Mouse (Mus musculus): Measurements from ENCODE around the gene Zg16. TPM values are rescaled to one million over a fixed set of nuclear protein-coding genes. Genes with fewer than 3 reads are reported as not detected.

The Zg16 gene
- polyA plus RNA-seq, 1 experiment from 2014 or later: not detected

DNA sequence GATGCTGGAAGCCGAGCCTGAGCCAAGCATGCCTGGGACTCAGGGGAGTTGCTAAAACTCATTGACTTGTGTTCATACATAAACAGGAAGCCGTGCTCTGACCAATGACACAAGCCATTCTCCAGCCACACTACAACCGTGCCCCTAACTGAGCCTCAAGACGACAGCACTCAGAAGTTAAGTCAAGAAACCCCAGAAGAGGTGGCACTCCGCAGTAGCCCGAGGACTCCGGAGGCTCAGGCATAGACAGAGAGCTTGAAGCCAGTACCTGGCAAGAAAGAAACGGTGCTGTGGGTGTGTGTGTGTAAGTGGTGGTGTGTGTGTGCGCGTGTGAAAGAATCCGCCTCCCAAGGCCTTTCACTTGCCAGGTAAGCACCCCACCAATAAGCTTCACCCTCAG, 27.8 kb upstream of the Zg16 start:
- no peak overlapping the region for H3K4me3 ChIP-seq
- H3K27me3 ChIP-seq: peaks cover 17% of the 10 kb centered on the region
- no peak overlapping the region for H3K9ac ChIP-seq
- no peak for ATAC-seq (ENCODE audit: low FRiP score)
- H3K27ac ChIP-seq: no peak overlapping the region
- 83% methylated on average over 11 of the region's 11 CpGs for WGBS
- 0 out of 2 replicates have a peak, but pooled peaks cover 8% of the 10 kb centered on the region for H3K4me1 ChIP-seq (replicated peaks)
- no peaks in the 10 kb centered on the region for H3K9me3 ChIP-seq
- H3K4me2 ChIP-seq: no peak overlapping the region
- H3K36me3 ChIP-seq: no peaks in the 10 kb centered on the region

DNA sequence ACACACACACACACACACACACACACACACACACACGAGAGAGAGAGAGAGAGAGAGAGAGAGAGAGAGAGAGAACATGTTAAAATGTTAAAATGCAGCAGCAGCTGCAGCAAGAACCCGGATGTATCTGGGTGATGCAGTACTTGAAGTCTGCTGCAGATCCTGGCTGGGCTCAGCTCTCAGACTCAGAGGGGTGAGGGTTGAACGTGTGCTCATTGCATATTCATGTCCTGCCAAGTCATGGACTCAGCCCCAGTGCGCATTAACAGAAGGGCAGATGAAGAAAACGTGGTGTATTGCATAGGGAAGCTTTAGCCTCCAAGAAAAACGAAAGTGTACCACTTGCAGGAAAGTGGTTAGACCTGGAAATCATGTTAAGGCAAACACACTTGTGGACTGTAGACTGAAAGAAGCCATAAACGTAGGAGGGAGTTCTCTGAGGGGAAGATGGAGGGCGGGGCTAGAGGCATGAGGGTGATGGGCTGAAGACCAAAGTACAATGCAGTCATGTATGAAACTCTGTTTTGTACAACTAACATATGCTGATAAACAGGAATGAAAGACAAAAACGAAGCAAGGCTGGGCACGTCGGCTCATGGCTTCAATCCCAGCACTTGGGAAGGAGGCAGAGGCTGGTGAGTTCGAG, 26.6 kb upstream of the Zg16 start:
- Histone ChIP-seq H3K9ac (no peak overlapping the region), H3K27me3 (0 out of 2 replicates have a peak, but pooled peaks cover 5% of the 10 kb centered on the region), H3K4me2 (no peak overlapping the region), H3K36me3 (no peaks in the 10 kb centered on the region), H3K4me3 (no peak overlapping the region), H3K27ac (no peak overlapping the region), H3K9me3 (no peaks in the 10 kb centered on the region), H3K4me1 (replicated peaks) (0 out of 2 replicates have a peak, but pooled peaks cover 8% of the 10 kb centered on the region)
- no peak for ATAC-seq (ENCODE audit: low FRiP score)
- WGBS: 57% methylated on average over 12 of the region's 12 CpGs

DNA sequence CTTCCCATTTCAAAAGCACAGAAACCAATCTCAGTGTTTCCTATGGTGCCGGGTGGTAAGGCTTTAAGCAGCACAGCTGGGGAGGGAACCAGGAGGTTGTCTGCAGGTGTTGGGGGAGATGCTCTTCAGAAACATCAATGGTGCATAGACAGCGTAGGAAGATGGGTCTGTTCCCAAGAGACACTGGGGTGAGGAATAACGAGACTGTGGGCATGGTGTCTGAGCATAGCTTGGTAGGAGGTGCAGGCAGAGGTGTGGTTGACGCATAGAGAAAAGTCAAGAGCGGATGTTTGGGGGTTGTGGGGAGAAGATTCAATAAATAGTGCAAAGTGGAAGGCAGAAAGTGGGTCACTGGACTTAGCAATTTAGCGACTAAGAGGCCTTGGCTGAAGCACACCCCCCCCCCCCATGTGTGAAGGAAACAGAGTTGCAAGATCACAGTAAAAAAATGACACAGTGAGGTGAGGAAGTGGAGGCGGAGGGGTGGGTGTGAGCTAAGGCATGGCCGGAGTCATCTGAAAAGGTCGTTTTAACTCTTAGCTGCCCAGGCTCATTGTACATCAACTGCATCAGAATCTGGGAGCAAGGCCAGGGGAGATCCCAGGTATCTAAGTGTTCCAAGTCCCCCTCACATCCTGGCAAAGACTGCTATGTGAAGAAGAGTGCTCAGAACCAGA, 25.9 kb upstream of the Zg16 start:
- Histone ChIP-seq H3K4me2 (no peak overlapping the region), H3K4me3 (no peak overlapping the region), H3K9me3 (no peaks in the 10 kb centered on the region), H3K27me3 (0 out of 2 replicates have a peak, but pooled peaks cover 5% of the 10 kb centered on the region), H3K9ac (no peak overlapping the region), H3K27ac (no peak overlapping the region), H3K4me1 (replicated peaks) (0 out of 2 replicates have a peak, but pooled peaks cover 6% of the 10 kb centered on the region), H3K36me3 (no peaks in the 10 kb centered on the region)
- no peak for ATAC-seq (ENCODE audit: low FRiP score)
- 57% methylated on average over 9 of the region's 9 CpGs for WGBS

DNA sequence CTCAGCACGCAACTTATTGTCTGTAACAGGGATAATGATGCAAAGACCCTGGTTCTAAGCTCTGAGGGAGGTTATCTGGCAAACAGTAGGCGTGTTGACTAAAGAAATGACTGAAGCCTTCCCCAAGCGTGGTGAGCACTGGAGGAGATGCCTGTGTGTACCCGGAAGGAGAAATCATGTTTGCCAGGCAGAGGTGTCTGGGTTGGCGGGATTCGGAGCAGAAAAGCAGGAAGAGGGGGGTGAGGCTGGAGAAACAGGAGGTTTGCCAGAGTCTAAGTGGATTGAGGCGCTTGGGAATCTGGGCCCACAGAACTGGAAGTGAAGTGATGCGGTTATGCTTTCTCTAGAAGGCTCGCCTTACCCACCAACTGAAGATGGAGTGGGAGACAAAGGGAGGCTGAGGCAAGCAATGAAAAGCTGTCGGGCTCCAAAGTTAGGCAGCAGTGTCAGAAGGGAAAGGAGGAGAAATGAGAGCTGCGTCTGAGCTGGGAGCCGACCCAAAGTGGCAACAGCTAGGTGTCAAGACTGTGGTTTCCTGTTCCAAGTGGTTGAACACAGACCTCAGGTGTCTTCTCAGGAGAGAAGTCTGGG, 25.2 kb upstream of the Zg16 start:
- Histone ChIP-seq H3K4me2 (no peak overlapping the region), H3K4me1 (replicated peaks) (0 out of 2 replicates have a peak, but pooled peaks cover 4% of the 10 kb centered on the region), H3K9ac (no peak overlapping the region), H3K9me3 (no peaks in the 10 kb centered on the region), H3K27ac (no peak overlapping the region), H3K27me3 (0 out of 2 replicates have a peak, but pooled peaks cover 5% of the 10 kb centered on the region), H3K4me3 (no peak overlapping the region), H3K36me3 (no peaks in the 10 kb centered on the region)
- 83% methylated on average over 12 of the region's 12 CpGs for WGBS
- ATAC-seq (ENCODE audit: low FRiP score): no peak

DNA sequence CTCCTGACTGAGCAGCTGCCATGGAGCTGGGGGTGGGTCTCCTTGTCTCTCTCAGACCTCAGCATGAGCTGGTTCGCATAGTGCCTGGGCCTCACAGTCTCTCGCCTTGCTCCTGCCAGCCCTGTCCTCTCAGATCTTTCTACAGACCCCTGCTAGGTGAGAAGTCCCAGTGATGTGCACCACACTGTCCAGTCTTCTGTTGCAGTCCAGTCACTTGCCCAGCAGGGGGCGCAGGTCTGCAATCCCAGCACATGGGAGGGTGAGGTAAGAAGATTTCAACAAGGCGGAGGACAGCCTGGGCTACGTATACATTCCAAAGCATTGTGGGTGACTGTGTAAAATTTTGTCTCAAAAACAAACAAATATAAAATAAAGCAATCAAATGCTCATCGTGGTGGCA, 24.3 kb upstream of the Zg16 start:
- no peaks in the 10 kb centered on the region for H3K9me3 ChIP-seq
- 47% methylated on average over 6 of the region's 6 CpGs for WGBS
- no peak overlapping the region for H3K4me2 ChIP-seq
- 0 out of 2 replicates have a peak, but pooled peaks cover 4% of the 10 kb centered on the region for H3K4me1 ChIP-seq (replicated peaks)
- no peak overlapping the region for H3K27ac ChIP-seq
- H3K9ac ChIP-seq: no peak overlapping the region
- no peaks in the 10 kb centered on the region for H3K36me3 ChIP-seq
- 0 out of 2 replicates have a peak, but pooled peaks cover 5% of the 10 kb centered on the region for H3K27me3 ChIP-seq
- no peak overlapping the region for H3K4me3 ChIP-seq
- ATAC-seq (ENCODE audit: low FRiP score): no peak

DNA sequence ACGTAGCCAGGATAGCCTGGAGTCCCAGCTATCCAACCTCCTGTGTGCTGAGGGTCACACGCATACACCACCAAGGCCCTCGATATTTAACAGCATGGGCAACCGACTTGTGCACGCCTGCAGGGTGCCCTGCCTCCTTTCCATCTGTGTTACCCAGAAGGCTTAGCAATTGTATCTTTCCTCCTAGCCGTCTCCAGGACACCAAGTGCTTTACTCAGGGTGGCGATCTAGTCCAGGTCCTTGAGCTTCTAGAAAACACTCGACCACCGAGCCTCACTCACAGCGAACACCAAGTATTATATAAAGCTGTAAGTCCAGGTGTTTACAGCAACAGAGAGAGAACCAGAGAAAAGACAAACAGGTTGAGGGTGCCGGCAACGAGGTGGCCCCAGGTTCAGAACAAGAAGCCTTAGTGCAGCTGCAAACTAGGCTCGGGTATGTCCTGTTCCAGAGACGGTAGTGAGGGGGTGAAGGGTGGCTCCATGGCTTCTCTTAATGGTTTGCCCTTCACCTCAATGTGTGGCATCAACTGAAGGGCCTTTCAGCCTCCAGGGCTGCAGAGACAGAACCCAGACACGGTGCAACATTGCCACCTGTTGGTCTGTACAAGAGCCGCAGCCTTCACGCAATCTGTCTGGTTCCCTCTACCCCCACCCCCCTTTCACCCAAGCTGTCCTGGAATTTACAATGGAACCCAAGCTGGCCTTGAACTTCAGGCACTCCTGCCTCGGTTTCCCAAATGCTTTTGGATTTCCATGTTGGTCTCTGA, 23.3 kb upstream of the Zg16 start:
- H3K27me3 ChIP-seq: no peaks in the 10 kb centered on the region
- ATAC-seq (ENCODE audit: low FRiP score): peak; percentile 46; the same call in 1 of the 2 replicates
- WGBS: 49% methylated on average over 18 of the region's 18 CpGs

DNA sequence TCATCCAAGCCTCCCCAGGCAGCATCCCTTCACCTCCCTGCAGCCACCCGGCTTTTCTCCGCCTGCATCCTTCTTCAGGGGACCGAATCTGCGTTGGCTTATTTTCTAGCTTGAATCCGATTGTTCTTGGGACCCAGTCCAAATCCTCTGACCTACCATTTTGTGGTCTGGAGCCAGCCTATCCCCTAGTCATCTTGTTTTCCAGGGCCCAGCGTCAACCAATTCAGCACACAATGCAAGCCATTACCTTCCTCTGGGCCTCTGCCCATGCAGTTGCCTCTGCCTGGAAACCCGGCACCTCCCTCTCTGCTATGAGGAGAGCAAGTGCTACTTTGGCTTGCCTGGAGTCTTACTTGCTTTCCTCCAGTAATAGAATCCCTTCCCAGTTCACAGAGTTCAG, 18.4 kb upstream of the Zg16 start:
- Histone ChIP-seq H3K27me3 (no peaks in the 10 kb centered on the region), H3K4me1 (replicated peaks) (peaks cover 6% of the 10 kb centered on the region; the same call in 1 of the 2 replicates), H3K36me3 (no peaks in the 10 kb centered on the region), H3K9me3 (no peaks in the 10 kb centered on the region), H3K4me2 (no peak overlapping the region), H3K4me3 (no peak overlapping the region), H3K9ac (0 out of 2 replicates have a peak overlapping the region, but pooled peaks have one; percentile 5), H3K27ac (peak overlapping the region; percentile 48; the same call in 1 of the 2 replicates)
- WGBS: 73% methylated on average over 7 of the region's 7 CpGs
- ATAC-seq (ENCODE audit: low FRiP score): no peak

More for the DNA sequence above, 23.3 kb upstream of the Zg16 start:
- Histone ChIP-seq H3K27ac (no peak overlapping the region), H3K9ac (no peak overlapping the region), H3K4me2 (no peak overlapping the region), H3K4me3 (no peak overlapping the region), H3K36me3 (no peaks in the 10 kb centered on the region), H3K4me1 (replicated peaks) (0 out of 2 replicates have a peak, but pooled peaks cover 4% of the 10 kb centered on the region), H3K9me3 (no peaks in the 10 kb centered on the region)

DNA sequence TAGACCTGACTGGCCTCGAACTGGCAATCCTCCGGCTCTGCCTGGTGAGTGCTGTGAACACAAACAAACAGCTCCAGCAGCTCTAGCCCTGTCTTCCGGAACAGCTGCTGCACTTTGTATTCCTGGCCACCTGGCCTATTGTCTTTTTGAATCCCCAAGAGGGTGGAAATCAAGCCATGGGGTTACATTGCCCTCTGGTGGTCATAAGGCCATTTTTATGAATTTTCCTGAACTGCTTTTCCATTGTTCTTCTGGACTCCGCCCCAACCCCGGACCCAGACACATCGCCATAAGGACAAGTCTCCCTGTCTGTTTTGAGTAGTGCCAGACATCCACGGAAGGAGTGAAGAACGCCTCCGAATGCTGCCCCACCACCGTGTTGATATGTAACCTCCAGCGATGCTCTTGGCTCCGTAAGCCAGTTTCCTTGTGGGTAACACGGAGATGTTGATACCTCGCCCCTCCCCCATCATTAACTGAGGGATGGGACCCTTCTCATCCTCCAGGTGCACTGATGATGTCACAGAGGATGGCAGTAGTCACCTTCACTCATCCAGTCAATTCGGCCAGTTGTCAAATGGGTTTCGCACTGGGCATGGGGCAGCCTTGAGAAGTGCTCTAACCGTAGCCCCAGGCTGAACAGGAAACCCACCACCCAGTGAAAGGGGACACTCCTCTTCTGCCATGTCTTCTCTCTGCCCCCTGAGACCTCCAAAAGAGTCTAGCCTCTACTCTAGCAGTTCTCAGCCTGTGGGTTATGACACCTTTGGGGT, 17.6 kb upstream of the Zg16 start:
- 18% methylated on average over 17 of the region's 17 CpGs for WGBS
- no peaks in the 10 kb centered on the region for H3K36me3 ChIP-seq
- H3K27ac ChIP-seq: peak overlapping the region; percentile 82
- H3K4me1 ChIP-seq (replicated peaks): peaks cover 6% of the 10 kb centered on the region; the same call in 1 of the 2 replicates
- H3K9me3 ChIP-seq: no peaks in the 10 kb centered on the region
- ATAC-seq (ENCODE audit: low FRiP score): peak; percentile 80
- no peaks in the 10 kb centered on the region for H3K27me3 ChIP-seq
- H3K9ac ChIP-seq: peak overlapping the region; percentile 43
- peak overlapping the region; percentile 19 for H3K4me3 ChIP-seq
- peak overlapping the region; percentile 46 for H3K4me2 ChIP-seq

DNA sequence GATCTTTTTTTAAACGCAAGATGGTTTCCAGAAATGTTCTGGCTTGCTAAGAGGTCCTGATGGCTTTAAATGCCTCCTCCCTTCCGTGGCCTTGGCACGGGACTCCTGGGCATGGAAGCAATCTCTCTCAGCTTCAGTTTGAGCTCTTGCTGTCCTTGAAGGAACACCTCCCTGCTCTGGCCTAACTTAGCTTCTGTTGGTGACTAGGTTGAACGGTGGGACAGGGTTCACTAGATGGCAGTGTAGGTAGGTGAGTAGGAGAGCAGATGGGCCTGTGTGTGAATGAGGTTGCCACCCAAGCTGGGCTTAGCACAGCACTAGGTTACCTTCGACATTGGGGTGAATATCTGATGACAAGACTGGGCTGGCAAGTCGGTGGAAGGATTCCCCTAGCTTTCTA, 16.8 kb upstream of the Zg16 start:
- WGBS: 68% methylated on average over 6 of the region's 6 CpGs
- no peak for ATAC-seq (ENCODE audit: low FRiP score)
- H3K9ac ChIP-seq: 0 out of 2 replicates have a peak overlapping the region, but pooled peaks have one; percentile 43
- no peaks in the 10 kb centered on the region for H3K9me3 ChIP-seq
- peak overlapping the region; percentile 82 for H3K27ac ChIP-seq
- H3K4me2 ChIP-seq: no peak overlapping the region
- peaks cover 6% of the 10 kb centered on the region; the same call in 1 of the 2 replicates for H3K4me1 ChIP-seq (replicated peaks)
- H3K36me3 ChIP-seq: no peaks in the 10 kb centered on the region
- H3K27me3 ChIP-seq: no peaks in the 10 kb centered on the region
- H3K4me3 ChIP-seq: no peak overlapping the region

DNA sequence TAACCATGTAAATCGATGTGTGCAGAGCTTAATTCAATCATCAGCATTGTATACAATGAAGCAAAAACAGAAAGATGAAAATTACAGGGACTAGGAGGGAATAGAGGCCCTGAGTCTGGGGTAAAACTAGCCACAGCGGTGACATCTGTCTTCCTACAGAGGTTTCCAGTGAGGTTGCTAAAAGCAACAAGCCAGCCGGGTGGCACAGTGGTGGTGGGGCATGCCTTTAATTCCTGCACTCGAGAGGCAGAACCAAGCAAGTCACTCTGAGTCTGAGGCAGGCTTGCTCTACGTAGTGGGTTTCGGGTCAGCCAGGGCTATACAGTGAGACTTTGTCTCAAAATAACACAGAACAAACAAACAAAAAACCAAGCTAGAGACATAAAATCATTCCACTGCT, 15.0 kb upstream of the Zg16 start:
- no peak overlapping the region for H3K4me3 ChIP-seq
- no peak for ATAC-seq (ENCODE audit: low FRiP score)
- 82% methylated on average over 6 of the region's 6 CpGs for WGBS
- H3K9ac ChIP-seq: no peak overlapping the region
- no peaks in the 10 kb centered on the region for H3K36me3 ChIP-seq
- H3K4me2 ChIP-seq: no peak overlapping the region
- H3K27me3 ChIP-seq: no peaks in the 10 kb centered on the region
- no peak overlapping the region for H3K27ac ChIP-seq
- peaks cover 6% of the 10 kb centered on the region; the same call in 1 of the 2 replicates for H3K4me1 ChIP-seq (replicated peaks)
- no peaks in the 10 kb centered on the region for H3K9me3 ChIP-seq

DNA sequence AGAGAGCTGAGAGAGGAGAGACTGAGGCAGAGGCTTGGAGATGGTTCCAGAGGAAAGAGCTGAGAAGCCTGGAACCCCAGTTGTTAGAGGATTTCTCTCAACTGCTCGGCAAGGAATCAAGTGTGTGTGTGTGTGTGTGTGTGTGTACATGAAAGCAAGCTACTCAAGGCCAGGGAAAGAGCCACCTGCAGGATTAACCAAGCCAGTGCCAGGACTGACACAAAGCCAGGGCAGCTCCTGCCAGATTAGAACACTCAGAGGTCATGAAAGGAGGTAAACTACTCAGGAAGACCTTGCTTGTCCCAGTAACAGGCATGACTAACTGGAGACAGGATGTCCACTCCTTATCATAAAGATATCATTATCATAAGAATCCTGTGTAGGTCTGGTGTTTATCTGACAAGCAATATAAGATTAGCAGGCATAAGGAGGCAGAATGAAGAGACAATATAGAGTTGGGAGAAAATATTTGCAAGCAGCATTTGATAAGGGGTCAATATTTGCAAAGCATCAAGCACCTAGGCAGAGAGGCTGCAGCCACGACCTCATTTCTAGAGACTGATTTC, 14.4 kb upstream of the Zg16 start:
- H3K27me3 ChIP-seq: no peaks in the 10 kb centered on the region
- H3K9ac ChIP-seq: no peak overlapping the region
- H3K27ac ChIP-seq: no peak overlapping the region
- H3K4me2 ChIP-seq: no peak overlapping the region
- no peak for ATAC-seq (ENCODE audit: low FRiP score)
- WGBS: 54% methylated on average over 2 of the region's 2 CpGs
- H3K36me3 ChIP-seq: no peaks in the 10 kb centered on the region
- H3K4me1 ChIP-seq (replicated peaks): peaks cover 6% of the 10 kb centered on the region; the same call in 1 of the 2 replicates
- no peak overlapping the region for H3K4me3 ChIP-seq
- no peaks in the 10 kb centered on the region for H3K9me3 ChIP-seq

All from hindbrain, embryonic 13.5 days (tissue).